Mouse (Mus musculus): ENCODE measurements around the gene Fkbpl.

Gene Fkbpl

GRCm38 (mm10) chr17:34644608-34645007 is at the start of gene Fkbpl:
TSS of gene Fkbpl (plus strand) at chr17:34644764.
- peak; percentile 100 for DNase-seq

GRCm38 (mm10) chr17:34596098-34596497 is 48.5 kb upstream of the Fkbpl start:
- DNase-seq, result no peak

DNA sequence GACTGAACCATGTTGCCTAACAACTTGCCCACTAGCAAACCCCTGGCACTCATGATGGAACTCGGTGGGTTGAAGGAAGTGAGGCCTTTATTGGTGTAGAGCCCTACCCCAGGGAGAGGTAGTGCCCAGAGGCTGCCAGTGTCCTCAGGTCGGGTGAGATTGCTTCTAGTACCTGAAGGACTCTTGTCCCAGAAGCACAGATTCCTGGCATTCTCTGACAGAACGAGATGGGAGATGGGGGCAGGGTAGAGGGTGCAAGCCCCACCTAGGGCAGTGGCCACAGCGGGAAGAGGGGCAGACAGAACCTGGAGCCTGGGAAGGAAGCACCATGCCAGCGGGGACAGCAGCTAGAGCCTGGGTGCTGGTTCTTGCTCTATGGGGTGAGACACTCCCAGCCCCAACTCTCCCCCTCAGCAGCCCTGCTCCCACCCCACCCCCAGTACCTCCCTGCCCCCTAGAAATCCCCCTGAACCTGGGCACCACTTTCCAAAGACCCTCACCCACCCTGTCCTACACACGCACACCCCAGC is 46.9 kb upstream of the Fkbpl start, which contains the start of gene Ager:
Gene Ager (plus strand): TSS at position 297 of the 530 bp plus-strand sequence.
- DNase-seq, result no peak

DNA sequence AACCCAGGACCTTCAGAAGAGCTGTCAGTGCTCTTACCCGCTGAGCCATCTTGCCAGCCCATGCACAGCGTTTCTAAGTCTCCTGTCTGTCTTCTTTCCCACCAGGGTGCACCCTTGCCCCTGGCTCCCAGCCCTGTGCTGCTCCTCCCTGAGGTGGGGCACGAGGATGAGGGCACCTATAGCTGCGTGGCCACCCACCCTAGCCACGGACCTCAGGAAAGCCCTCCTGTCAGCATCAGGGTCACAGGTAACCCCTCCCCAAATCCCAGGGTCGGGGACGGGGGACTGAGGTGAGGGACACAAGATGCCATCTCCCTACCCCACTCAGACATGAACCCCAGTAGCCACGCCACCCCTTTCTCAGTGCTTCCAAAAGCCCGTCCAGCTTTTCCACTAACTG is 44.7 kb upstream of the Fkbpl start:
- DNase-seq, result no peak

- no peak for DNase-seq
Measured at GRCm38 (mm10) chr17:34601796-34602195, 42.8 kb upstream of the Fkbpl start.

GRCm38 (mm10) chr17:34603375-34604060 is 41.0 kb upstream of the Fkbpl start, which contains the start of gene Rnf5:
TSS of gene Rnf5 (minus strand) at chr17:34603690.
- peak; percentile 100 for DNase-seq

GRCm38 (mm10) chr17:34604061-34604508 is 40.5 kb upstream of the Fkbpl start, which contains the start of gene Agpat1:
TSS of gene Agpat1 (plus strand) at chr17:34604262.
- DNase-seq, result peak; percentile 100

GRCm38 (mm10) chr17:34604511-34605237 is 39.9 kb upstream of the Fkbpl start:
- peak; percentile 94 for DNase-seq

DNA sequence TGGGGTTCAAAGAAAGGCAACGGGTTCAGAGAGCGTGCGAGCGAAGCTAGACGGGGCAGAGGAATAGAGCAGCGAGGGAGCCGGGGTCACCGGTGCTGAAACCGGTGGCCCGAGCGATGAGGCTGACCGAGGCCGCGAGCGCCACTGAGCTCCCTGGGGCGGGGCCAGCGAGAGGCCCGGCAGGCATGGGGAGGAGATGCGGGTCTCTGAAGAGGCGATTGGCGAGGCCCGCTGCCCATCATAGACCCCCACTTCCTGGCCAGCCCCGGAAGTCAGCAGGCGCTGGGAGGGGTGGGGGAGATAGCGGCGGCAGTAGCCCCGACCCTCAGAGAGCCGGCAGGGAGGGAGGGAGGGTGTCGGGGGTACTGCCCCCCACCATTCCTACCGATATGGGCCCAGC is 39.0 kb upstream of the Fkbpl start:
- DNase-seq, result peak; percentile 100

- peak; percentile 95 for DNase-seq
Measured at GRCm38 (mm10) chr17:34606186-34607039, 38.2 kb upstream of the Fkbpl start.

DNA sequence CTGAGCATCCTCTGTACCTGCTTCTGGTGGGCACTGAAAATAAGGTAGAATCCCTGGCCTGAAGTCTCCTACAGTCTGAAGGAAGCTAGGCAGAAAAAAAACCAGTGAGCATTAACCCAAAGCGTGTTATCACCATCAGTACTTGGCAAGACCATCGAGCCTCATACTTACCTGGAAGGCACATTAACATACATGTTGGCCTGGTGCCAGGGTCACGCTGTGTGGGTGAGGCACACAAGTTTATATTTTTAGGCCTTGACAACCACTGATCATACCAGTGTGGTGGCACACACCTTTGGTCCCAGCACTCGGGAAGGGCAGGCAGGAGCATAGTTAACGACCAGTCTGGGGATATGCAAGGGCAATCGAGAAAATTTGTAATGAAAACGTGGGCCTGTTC is 36.6 kb upstream of the Fkbpl start:
- DNase-seq, result no peak

DNA sequence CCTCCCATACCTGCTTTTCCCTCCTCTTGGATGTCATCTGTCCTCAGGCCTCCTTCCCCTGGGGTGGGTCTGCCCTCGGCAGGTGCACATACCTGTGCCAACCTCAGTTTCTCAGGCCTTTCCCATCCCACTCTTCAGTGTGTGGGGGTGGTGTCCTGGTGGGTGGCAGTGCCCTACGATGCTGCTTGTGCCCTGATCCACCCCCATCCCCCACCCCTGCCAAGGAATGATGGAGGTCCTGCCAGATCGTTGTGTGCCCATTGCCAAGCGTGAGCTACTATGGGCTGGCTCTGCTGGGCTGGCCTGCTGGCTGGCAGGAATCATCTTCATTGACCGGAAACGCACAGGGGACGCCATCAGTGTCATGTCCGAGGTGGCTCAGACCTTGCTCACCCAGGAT is 33.5 kb upstream of the Fkbpl start:
- DNase-seq, result no peak

DNA sequence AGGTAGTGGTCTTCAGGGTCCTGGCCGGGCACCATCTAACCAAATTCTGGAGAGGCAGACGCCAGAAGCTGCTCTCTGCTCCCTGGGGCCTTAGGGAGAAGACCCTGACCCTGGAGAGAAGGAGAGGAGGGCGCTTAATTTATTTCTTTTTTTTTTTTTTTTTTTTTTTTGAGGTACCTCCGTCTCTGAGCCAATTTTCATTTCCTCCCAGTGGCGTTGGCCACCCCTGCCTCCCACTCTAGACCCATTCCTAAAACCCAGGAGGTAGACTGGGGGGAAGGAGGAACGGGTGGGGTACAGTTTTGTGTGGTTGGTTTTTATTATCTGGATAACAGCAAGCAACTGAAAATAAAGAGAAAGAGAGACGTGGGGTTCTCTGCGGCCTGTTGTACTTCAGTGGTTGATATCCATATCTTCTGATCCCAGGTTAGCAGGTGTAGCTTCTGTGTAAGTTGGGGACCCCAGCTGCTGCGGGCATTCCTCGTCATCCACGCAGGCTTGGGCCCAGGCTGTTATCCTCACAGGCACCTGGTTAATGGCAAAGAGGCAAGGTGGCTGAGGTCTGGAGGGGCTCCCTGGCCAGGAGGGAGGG is 31.4 kb upstream of the Fkbpl start:
- no peak for DNase-seq

DNA sequence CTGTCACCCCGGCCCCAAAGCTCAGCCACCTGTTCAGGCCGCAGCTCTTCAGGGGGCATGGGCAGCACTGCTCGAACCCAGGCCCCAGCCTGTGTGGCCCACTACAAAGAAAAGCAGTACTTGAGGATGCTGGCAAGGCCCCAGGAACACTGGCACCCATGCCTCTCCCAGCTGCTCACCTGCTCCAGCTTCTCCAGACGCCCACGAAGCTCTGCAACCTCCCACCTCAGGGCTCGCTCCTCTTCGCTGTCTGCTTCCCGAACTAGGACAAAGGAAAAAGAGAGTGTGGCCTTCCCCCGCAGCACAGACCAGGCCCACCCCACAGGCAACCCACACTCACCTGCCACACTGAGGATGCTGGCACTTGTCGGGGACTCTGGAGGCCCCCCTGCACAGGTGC is 30.7 kb upstream of the Fkbpl start:
- no peak for DNase-seq

DNA sequence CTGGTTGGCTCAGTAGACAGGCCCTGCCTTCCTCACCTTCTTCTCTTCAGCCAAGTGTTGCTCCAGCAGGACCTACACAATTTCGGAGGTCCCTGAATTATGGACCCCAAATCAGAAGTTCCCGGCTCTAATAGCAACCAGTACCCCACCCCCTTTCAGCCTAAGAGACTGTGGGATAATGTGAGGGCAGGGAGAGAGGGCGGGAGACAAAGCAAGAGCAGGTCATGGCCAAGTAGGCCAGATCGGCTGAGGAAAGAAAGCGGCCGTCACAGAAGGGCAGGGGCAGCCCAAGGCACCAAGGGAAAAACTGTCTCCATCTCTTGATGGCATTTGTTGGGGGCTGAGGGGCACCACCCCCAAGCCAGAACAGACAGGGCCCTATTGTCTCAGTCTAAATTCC is 28.7 kb upstream of the Fkbpl start, which contains the start of gene Egfl8:
Gene Egfl8 (minus strand): TSS at position 101 of the 400 bp plus-strand sequence.
- no peak for DNase-seq

DNA sequence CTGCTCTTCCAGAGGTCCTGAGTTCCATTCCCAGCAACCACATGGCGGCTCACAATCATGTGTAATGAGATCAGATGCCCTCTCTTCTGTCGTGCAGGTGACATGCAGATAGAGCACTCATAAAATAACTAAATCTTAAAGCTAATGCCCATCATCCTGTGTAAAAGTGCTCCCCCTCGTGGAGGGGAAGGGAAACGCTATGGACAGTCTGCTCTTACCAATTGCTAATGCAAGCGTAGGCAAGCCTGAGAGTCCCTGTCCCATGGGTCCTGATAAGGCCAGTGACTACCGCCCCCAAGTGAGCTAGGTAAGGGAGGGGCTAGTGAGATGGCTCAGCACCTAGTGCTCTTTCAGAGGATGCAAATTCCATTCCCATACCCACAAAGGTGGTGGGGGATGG is 25.6 kb upstream of the Fkbpl start:
- no peak for DNase-seq

DNA sequence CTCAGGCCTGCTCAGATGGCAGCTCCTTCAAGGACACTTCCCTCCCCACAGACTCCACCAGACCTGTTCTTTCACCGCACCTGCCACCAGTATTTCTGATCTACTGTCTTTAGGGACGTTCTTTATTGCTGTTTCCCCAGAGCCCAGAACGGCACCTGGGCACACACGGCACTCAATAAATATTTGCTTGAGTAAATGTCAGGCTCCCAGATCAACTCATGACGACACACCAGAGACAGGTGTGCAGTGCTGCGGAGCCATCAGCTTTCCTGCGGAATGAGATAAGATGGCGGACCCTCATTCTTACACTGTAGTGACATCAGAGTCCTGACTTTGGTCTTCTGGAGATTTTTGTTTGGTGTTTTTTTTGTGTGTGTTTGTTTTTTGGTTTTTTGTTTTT is 23.6 kb upstream of the Fkbpl start:
- no peak for DNase-seq

DNA sequence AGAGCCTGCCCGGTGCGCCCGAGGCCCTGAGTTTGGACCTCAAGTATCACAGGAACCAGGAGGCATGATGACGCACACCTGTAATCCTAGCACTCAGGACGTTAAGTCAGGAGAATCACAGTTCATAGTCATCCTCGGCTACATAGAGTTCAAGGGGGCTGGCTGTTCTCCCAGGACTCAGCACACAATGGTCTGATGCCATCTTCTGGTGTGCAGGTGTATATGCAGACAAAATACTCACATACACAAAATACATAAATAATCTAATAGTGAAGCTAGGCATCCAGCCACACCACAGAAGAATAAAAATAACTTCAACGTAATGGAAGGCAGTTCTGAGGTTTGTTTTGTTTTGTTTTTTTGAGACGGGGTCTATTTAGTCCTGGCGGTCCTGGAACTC is 21.4 kb upstream of the Fkbpl start:
- no peak for DNase-seq

- no peak for DNase-seq
Measured at GRCm38 (mm10) chr17:34624981-34625380, 19.6 kb upstream of the Fkbpl start.

- no peak for DNase-seq
Measured at GRCm38 (mm10) chr17:34626062-34626772, 18.3 kb upstream of the Fkbpl start.

DNA sequence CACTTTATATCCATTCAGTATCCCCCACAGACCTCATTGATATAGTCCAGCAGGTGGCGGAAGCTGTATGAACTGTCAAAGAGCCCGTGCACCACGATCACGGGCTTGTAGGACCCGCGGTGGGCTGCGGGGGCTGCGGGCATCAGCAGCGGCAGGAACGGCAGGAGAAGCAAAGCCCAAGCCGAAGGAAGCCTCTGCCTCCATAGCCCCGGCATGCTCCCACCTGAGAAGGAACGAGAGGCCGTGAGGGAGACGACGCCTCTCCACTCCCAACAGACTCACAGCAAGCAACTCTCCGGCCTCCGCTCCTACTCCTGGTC is 17.8 kb upstream of the Fkbpl start:
- DNase-seq, result peak; percentile 96

Data from heart, adult 11 months (tissue).